Mouse (Mus musculus) lung, adult 10 weeks (tissue): ENCODE results near the gene Etv3. TPM values are rescaled to one million over a fixed set of nuclear protein-coding genes. Genes with fewer than 3 reads are reported as not detected.

Experiments
- polyA plus RNA-seq: library from polyadenylated mRNA; stranded (reverse); fragments of 350-450 nt; fragmentation: Illumina TruSeq; extraction: RNeasy Lipid Tissue Mini Kit (QIAGEN cat#74804); gene quantifications from one replicate; pipeline ENCODE4 v1.2.3, GENCODE M21; 2014; ENCODE audit warnings: low read depth, low replicate concordance; ENCODE audit not compliant: insufficient read depth

Etv3 gene
- polyA plus RNA-seq, result 9.6 TPM

DNA sequence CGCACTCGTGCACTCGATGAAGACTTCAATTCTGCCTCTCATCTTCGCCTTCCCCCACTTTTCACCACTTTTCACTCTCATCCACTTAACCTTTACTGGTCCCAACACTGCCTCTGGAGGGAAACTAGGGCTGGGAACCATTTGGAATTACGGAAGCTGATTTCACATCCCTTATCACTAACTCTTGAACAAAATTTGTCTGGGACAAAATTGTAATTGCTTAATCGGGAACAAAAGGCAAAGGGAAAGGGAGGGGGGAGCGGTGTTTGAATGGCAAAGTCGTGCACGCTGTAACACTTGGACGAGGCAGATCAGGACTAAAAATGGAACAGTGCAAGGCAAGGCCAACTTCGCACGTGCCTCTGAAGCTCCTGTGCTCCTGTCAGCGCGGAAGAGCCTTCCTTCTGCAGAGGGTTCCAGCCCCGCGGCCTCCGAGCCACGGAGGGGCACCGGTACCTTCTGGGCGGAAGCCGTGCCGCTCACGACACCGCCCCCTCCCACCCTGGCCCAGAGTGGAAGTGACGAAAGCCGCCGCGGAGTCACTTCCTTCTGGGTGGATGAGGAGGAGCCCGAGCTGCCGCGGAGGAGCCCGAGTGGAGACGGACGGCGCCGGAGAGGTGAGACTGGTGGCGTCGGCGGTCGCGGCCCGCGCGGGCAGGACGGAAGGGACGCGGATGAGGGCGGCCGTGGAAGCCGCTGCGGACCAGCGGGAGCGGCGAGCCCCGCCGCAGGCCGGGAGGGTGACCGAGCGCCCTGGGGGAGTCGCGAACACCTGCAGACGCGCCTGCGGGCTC is at the start of gene Etv3:
Gene Etv3, plus strand, starts transcription at position 365 of the 794 bp plus-strand sequence.

Other genes starting within 250 kb of the Etv3 start
- gene Cd5l, start 167.5 kb upstream of the Etv3 start, polyA plus RNA-seq, result 3.9 TPM
- 5.2 TPM for gene Fcrl1, start 149.0 kb upstream of the Etv3 start, polyA plus RNA-seq
- gene Fcrl5, start 89.6 kb upstream of the Etv3 start, polyA plus RNA-seq, result 0.30 TPM
- gene Arhgef11, start 92.2 kb downstream of the Etv3 start, polyA plus RNA-seq, result 10.0 TPM
- gene Lrrc71, start 223.2 kb downstream of the Etv3 start, polyA plus RNA-seq, result 5.1 TPM